Mouse (Mus musculus): ENCODE measurements around the gene Ano6. TPM values are rescaled to one million over a fixed set of nuclear protein-coding genes. Genes with fewer than 3 reads are reported as not detected.
"Not testable (repeated sequence)": the region's sequence is repeated elsewhere in the genome, so short reads cannot be mapped to it uniquely, and the experiment has no call there.

The Ano6 gene
- polyA plus RNA-seq, 1 experiment = 14.8 TPM

- no peak for TF ChIP-seq CTCF (IDR thresholded peaks at IDR 0.05; ENCODE audit: borderline replicate concordance, insufficient read depth, low read depth, low read length)
- no peak for TF ChIP-seq POLR2A (IDR thresholded peaks at IDR 0.05; ENCODE audit: borderline replicate concordance, insufficient read depth, low read length)
- no peak for DNase-seq
- Histone ChIP-seq H3K27me3 (ENCODE audit: control insufficient read depth, insufficient read depth, low read length) (no peaks in the 10 kb centered on the region), H3K4me1 (ENCODE audit: control insufficient read depth, insufficient read depth, low read length) (0 out of 2 replicates have a peak, but pooled peaks cover 4% of the 10 kb centered on the region), H3K27ac (ENCODE audit: insufficient read depth, low read length) (no peak overlapping the region), H3K4me3 (replicated peaks; ENCODE audit: insufficient read depth, low read depth, low read length) (no peak overlapping the region)
- WGBS = 83% methylated on average over 13 of the region's 13 CpGs
These were observed 35.9 kb downstream of the Ano6 start for GRCm38 (mm10) chr15:95826516-95826915.

GRCm38 (mm10) chr15:95827465-95827971 is 36.9 kb downstream of the Ano6 start:
- no peak overlapping the region for H3K4me3 ChIP-seq (replicated peaks; ENCODE audit: insufficient read depth, low read depth, low read length)
- WGBS = 44% methylated on average over 11 of the region's 11 CpGs
- no peak for DNase-seq
- TF ChIP-seq POLR2A (IDR thresholded peaks at IDR 0.05; ENCODE audit: borderline replicate concordance, insufficient read depth, low read length) = no peak
- no peak for TF ChIP-seq CTCF (IDR thresholded peaks at IDR 0.05; ENCODE audit: borderline replicate concordance, insufficient read depth, low read depth, low read length)
- no peak overlapping the region for H3K27ac ChIP-seq (ENCODE audit: insufficient read depth, low read length)
- 0 out of 2 replicates have a peak, but pooled peaks cover 4% of the 10 kb centered on the region for H3K4me1 ChIP-seq (ENCODE audit: control insufficient read depth, insufficient read depth, low read length)
- no peaks in the 10 kb centered on the region for H3K27me3 ChIP-seq (ENCODE audit: control insufficient read depth, insufficient read depth, low read length)

GRCm38 (mm10) chr15:95828018-95828646 is 37.5 kb downstream of the Ano6 start:
- 64% methylated on average over 8 of the region's 8 CpGs for WGBS
- not testable (repeated sequence) for H3K27ac ChIP-seq (ENCODE audit: insufficient read depth, low read length); DNase-seq; H3K4me3 ChIP-seq (replicated peaks; ENCODE audit: insufficient read depth, low read depth, low read length); H3K27me3 ChIP-seq (ENCODE audit: control insufficient read depth, insufficient read depth, low read length); H3K4me1 ChIP-seq (ENCODE audit: control insufficient read depth, insufficient read depth, low read length)

- no peak for TF ChIP-seq CTCF (IDR thresholded peaks at IDR 0.05; ENCODE audit: borderline replicate concordance, insufficient read depth, low read depth, low read length)
- TF ChIP-seq POLR2A (IDR thresholded peaks at IDR 0.05; ENCODE audit: borderline replicate concordance, insufficient read depth, low read length) = no peak
- Histone ChIP-seq H3K27me3 (ENCODE audit: control insufficient read depth, insufficient read depth, low read length) (no peaks in the 10 kb centered on the region), H3K4me1 (ENCODE audit: control insufficient read depth, insufficient read depth, low read length) (peaks cover 4% of the 10 kb centered on the region; the same call in 1 of the 2 replicates), H3K4me3 (replicated peaks; ENCODE audit: insufficient read depth, low read depth, low read length) (no peak overlapping the region), H3K27ac (ENCODE audit: insufficient read depth, low read length) (no peak overlapping the region)
- DNase-seq = no peak
- 54% methylated on average over 10 of the region's 10 CpGs for WGBS
These were observed 38.1 kb downstream of the Ano6 start for GRCm38 (mm10) chr15:95828647-95829254.

GRCm38 (mm10) chr15:95829553-95830205 is 39.0 kb downstream of the Ano6 start:
- Histone ChIP-seq H3K27me3 (ENCODE audit: control insufficient read depth, insufficient read depth, low read length) (no peaks in the 10 kb centered on the region), H3K4me3 (replicated peaks; ENCODE audit: insufficient read depth, low read depth, low read length) (no peak overlapping the region), H3K27ac (ENCODE audit: insufficient read depth, low read length) (no peak overlapping the region), H3K4me1 (ENCODE audit: control insufficient read depth, insufficient read depth, low read length) (peaks cover 4% of the 10 kb centered on the region; the same call in 1 of the 2 replicates)
- DNase-seq = no peak
- 79% methylated on average over 14 of the region's 14 CpGs for WGBS
- no peak for TF ChIP-seq CTCF (IDR thresholded peaks at IDR 0.05; ENCODE audit: borderline replicate concordance, insufficient read depth, low read depth, low read length)
- no peak for TF ChIP-seq POLR2A (IDR thresholded peaks at IDR 0.05; ENCODE audit: borderline replicate concordance, insufficient read depth, low read length)

GRCm38 (mm10) chr15:95830206-95830560 is 39.5 kb downstream of the Ano6 start:
- no peak overlapping the region for H3K27ac ChIP-seq (ENCODE audit: insufficient read depth, low read length)
- TF ChIP-seq CTCF (IDR thresholded peaks at IDR 0.05; ENCODE audit: borderline replicate concordance, insufficient read depth, low read depth, low read length) (no peak), POLR2A (IDR thresholded peaks at IDR 0.05; ENCODE audit: borderline replicate concordance, insufficient read depth, low read length) (no peak)
- WGBS = 78% methylated on average over 12 of the region's 12 CpGs
- no peak for DNase-seq
- H3K27me3 ChIP-seq (ENCODE audit: control insufficient read depth, insufficient read depth, low read length) = no peaks in the 10 kb centered on the region
- H3K4me1 ChIP-seq (ENCODE audit: control insufficient read depth, insufficient read depth, low read length) = peaks cover 4% of the 10 kb centered on the region; the same call in 1 of the 2 replicates
- H3K4me3 ChIP-seq (replicated peaks; ENCODE audit: insufficient read depth, low read depth, low read length) = no peak overlapping the region

GRCm38 (mm10) chr15:95833292-95833691 is 42.6 kb downstream of the Ano6 start:
- DNase-seq = no peak
- no peaks in the 10 kb centered on the region for H3K27me3 ChIP-seq (ENCODE audit: control insufficient read depth, insufficient read depth, low read length)
- H3K27ac ChIP-seq (ENCODE audit: insufficient read depth, low read length) = no peak overlapping the region
- TF ChIP-seq CTCF (IDR thresholded peaks at IDR 0.05; ENCODE audit: borderline replicate concordance, insufficient read depth, low read depth, low read length) = no peak
- no peak for TF ChIP-seq POLR2A (IDR thresholded peaks at IDR 0.05; ENCODE audit: borderline replicate concordance, insufficient read depth, low read length)
- no peaks in the 10 kb centered on the region; the same call in 1 of the 2 replicates for H3K4me1 ChIP-seq (ENCODE audit: control insufficient read depth, insufficient read depth, low read length)
- WGBS = 64% methylated on average over 9 of the region's 9 CpGs
- no peak overlapping the region for H3K4me3 ChIP-seq (replicated peaks; ENCODE audit: insufficient read depth, low read depth, low read length)

- no peak for DNase-seq
- 89% methylated on average over 4 of the region's 4 CpGs for whole genome bisulfite sequencing
- TF ChIP-seq POLR2A (IDR thresholded peaks at IDR 0.05; ENCODE audit: borderline replicate concordance, insufficient read depth, low read length) (no peak), CTCF (IDR thresholded peaks at IDR 0.05; ENCODE audit: borderline replicate concordance, insufficient read depth, low read depth, low read length) (no peak)
- H3K27ac ChIP-seq (ENCODE audit: insufficient read depth, low read length) = no peak overlapping the region
- no peak overlapping the region for H3K4me3 ChIP-seq (replicated peaks; ENCODE audit: insufficient read depth, low read depth, low read length)
- no peaks in the 10 kb centered on the region for H3K27me3 ChIP-seq (ENCODE audit: control insufficient read depth, insufficient read depth, low read length)
- no peaks in the 10 kb centered on the region; the same call in 1 of the 2 replicates for H3K4me1 ChIP-seq (ENCODE audit: control insufficient read depth, insufficient read depth, low read length)
These were observed 45.4 kb downstream of the Ano6 start for GRCm38 (mm10) chr15:95836077-95836476.

All from cerebellum, adult 2 months (tissue).